Mouse (Mus musculus) lung, embryonic 15.5 days (tissue): ENCODE results near the gene Clca4b. TPM values are rescaled to one million over a fixed set of nuclear protein-coding genes. Genes with fewer than 3 reads are reported as not detected.
"Not testable (repeated sequence)": the region's sequence is repeated elsewhere in the genome, so short reads cannot be mapped to it uniquely, and the experiment has no call there.

Experiments
- ATAC-seq: fragments of 200-750 bp; cut with Nextera tagmentation; 2 replicates; pipeline ENCODE4 v1.8.0; 2017; ENCODE audit warnings: moderate number of reproducible peaks, borderline replicate concordance; ENCODE audit not compliant: low FRiP score, low TSS enrichment; ENCODE audit errors: extremely low read depth
- H3K27ac ChIP-seq: fragments of 300-500 bp; sonication (generic); 2 replicates; pipeline ENCODE4 v1.5.1; 2015; ENCODE audit warnings: moderate library complexity, mild to moderate bottlenecking, inconsistent platforms
- H3K27me3 ChIP-seq: fragments of 300-500 bp; sonication (generic); 2 replicates; pipeline ENCODE4 v1.6.1; 2015; ENCODE audit warnings: inconsistent platforms
- H3K36me3 ChIP-seq: fragments of 300-500 bp; sonication (generic); 2 replicates; pipeline ENCODE4 v1.6.1; 2015; ENCODE audit warnings: inconsistent platforms
- H3K4me1 ChIP-seq: fragments of 300-500 bp; sonication (generic); 2 replicates; pipeline ENCODE4 v1.6.1; 2015; ENCODE audit warnings: inconsistent platforms
- H3K4me2 ChIP-seq: fragments of 300-500 bp; sonication (generic); 2 replicates; pipeline ENCODE4 v1.6.1; 2015; ENCODE audit warnings: inconsistent platforms, mild to moderate bottlenecking, moderate library complexity
- H3K4me3 ChIP-seq: fragments of 300-500 bp; sonication (generic); 2 replicates; pipeline ENCODE4 v1.5.1; 2015; ENCODE audit warnings: mild to moderate bottlenecking, inconsistent platforms
- H3K9ac ChIP-seq: fragments of 300-500 bp; sonication (generic); 2 replicates; pipeline ENCODE4 v1.6.1; 2015; ENCODE audit warnings: inconsistent platforms
- H3K9me3 ChIP-seq: fragments of 300-500 bp; sonication (generic); 2 replicates; pipeline ENCODE4 v1.6.1; 2016; ENCODE audit warnings: inconsistent platforms
- WGBS: fragments of 180-500 bp; shearing (Covaris S2); methylation state at CpG from one replicate; pipeline ENCODE4 v1.1.7; 2015; 5-methylcytosine and 5-hydroxymethylcytosine counted together
- polyA plus RNA-seq: library from polyadenylated mRNA; unstranded; fragments of >200 nt; fragmentation: Nextera tagmentation; extraction: Ambion mirVana; gene quantifications from 2 replicates; pipeline ENCODE4 v1.2.1, GENCODE M21; 2015

Clca4b gene
- polyA plus RNA-seq = not detected in 2 replicates

DNA sequence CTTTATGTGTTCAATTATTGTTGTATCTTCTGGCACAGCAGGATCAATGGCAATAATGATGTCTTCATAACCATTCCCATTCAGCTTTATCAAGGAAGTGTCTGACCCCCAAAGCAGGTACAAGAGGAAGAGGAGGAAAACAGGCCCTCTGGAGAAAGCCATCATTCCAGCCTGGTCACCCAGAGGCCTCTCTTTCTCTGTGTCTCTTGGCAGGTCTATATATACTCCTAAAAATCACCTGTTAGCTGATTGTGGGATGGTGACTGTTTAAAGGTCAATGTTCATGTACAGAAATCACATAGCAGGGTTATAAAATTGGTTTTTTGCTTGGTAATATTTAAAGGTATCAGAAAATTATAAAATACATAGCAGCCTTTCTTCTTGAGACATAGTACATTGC is at the start of gene Clca4b:
Clca4b (minus strand) TSS at position 195 of the 400 bp plus-strand sequence.
- Histone ChIP-seq H3K9me3 (no peaks in the 10 kb centered on the region), H3K27me3 (no peaks in the 10 kb centered on the region), H3K36me3 (no peaks in the 10 kb centered on the region), H3K27ac (no peak within 1 kb of the TSS), H3K4me2 (no peak within 1 kb of the TSS), H3K9ac (no peak within 1 kb of the TSS), H3K4me1 (no peaks in the 10 kb centered on the region), H3K4me3 (no peak within 1 kb of the TSS)
- no peak for ATAC-seq

DNA sequence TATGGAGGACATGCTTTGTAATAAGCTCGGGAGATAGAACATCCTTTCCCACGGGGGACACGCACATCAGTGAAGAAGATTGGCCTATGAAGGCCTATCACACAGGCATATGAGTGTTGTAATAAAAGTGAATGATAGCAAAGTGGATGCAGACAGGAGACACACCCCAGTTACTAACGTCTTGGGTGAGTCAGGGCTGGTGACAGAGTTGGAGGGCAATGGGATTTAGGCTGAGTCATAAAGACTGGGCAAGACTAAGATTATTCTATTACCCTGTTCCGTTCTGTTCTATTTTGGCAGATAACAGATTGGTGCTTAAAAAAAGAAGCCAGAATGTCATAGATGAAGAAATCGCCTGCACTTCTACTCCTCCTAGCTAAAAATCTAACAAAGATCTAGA is 48.2 kb upstream of the Clca4b start:
- Histone ChIP-seq H3K27me3 (peaks cover 16% of the 10 kb centered on the region), H3K9me3 (no peaks in the 10 kb centered on the region)
- ATAC-seq = no peak

DNA sequence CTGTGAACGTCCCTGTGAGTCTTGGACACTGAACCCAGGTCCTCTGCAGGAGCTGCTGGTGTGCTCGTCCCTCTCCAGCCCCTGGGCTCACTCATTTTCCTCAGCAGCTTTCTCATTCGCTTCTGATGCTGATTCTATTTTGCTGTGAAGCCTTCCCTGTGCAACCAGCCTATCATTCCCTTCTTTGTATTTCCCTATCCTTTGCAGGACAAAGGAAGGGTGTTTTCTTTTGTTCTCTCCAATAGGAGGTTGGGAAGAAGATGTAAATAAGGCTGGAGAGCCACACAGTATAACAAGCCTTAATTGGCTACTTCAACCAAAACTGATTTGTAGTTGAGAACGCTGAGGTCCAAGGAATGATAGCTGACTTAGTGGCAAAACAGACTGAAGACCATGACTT is 45.3 kb upstream of the Clca4b start:
- 52% methylated on average over 4 of the region's 4 CpGs for WGBS
- Histone ChIP-seq H3K4me2 (no peak overlapping the region), H3K27me3 (peaks cover 13% of the 10 kb centered on the region), H3K36me3 (no peaks in the 10 kb centered on the region), H3K27ac (no peak overlapping the region), H3K9ac (no peak overlapping the region), H3K9me3 (no peaks in the 10 kb centered on the region), H3K4me1 (no peaks in the 10 kb centered on the region), H3K4me3 (no peak overlapping the region)
- ATAC-seq = no peak

More for the DNA sequence above, 48.2 kb upstream of the Clca4b start:
- Histone ChIP-seq H3K4me3 (no peak overlapping the region), H3K4me2 (no peak overlapping the region), H3K9ac (no peak overlapping the region), H3K36me3 (no peaks in the 10 kb centered on the region), H3K27ac (no peak overlapping the region), H3K4me1 (no peaks in the 10 kb centered on the region)
- 83% methylated on average over 6 of the region's 6 CpGs for WGBS

DNA sequence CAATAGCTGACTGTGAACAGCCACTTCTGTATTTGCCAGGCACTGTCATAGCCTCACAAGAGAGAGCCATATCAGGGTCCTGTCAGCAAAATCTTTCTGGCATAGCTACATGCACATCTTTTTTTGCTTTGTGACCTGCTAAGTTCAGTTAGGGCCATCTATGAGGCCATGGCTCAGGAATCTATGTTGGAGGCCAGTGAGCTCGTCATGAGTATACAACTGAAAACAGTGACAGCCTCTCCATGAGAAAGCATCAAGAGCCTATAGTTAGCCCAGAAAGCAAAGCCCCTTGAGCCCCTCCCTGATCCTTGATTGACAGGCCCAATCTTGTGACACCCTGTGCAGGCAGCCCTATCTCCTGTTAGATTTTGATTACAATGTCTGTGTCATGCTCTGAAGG is 43.8 kb upstream of the Clca4b start:
- WGBS = 60% methylated on average over 1 of the region's 1 CpGs
- Histone ChIP-seq H3K27ac (no peak overlapping the region), H3K9me3 (no peaks in the 10 kb centered on the region), H3K9ac (no peak overlapping the region), H3K4me3 (no peak overlapping the region), H3K27me3 (peaks cover 10% of the 10 kb centered on the region), H3K4me2 (no peak overlapping the region), H3K36me3 (no peaks in the 10 kb centered on the region), H3K4me1 (no peaks in the 10 kb centered on the region)
- no peak for ATAC-seq

DNA sequence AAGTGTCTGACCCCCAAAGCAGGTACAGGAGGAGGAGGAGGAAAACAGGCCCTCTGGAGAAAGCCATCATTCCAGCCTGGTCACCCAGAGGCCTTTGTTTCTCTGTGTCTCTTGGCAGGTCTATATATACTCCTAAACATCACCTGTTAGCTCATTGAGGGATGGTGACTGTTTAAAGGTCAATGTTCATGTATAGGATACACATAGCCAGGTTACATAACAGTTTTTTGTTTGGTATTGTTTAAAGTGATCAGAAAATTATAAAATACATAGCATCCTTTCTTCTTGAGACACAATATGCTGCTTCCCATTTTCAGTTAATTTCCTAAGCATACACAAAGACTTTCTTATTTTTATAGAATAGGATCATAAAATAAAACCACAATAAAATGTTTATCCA is 42.6 kb upstream of the Clca4b start, which contains the start of gene Clca4a:
Clca4a (minus strand) TSS at position 101 of the 400 bp plus-strand sequence.
- Histone ChIP-seq H3K27me3 (peaks cover 13% of the 10 kb centered on the region), H3K4me3 (no peak within 1 kb of the TSS), H3K4me1 (no peaks in the 10 kb centered on the region), H3K9ac (no peak within 1 kb of the TSS), H3K27ac (no peak within 1 kb of the TSS), H3K9me3 (no peaks in the 10 kb centered on the region), H3K36me3 (no peaks in the 10 kb centered on the region), H3K4me2 (no peak within 1 kb of the TSS)
- no peak for ATAC-seq

DNA sequence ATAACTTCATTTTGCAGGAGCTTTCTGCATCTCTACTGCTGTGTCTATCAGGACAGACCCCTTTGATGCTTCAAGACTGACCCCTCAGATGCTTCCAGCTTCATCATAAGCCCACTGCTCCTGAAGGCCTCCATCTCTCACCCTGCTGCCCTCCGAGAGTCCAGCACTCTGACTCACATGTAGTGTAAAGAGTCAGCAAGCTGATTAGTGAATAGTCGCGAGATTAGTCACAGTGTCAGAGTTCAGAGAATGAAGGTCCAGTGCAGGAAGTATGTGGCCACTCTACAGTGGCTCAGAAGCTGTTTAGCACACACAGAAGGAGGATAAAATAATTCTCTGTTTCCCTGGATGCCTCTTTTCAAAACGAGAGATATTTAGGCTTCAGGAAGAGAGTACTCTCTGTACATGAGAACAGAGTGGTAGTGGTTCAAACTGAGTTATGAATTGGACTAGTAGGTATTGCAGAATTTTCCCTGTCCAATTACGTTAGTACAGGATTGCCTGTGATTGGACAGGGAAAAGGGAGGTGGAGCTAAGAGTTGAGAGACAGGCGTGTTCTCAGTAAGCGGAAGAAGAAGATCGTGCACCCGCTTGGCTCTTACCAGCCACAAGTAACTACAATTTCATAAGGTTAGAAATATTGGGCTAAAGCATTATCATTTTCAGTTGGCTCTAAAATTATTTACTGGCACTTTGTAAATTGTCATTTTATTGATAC is 39.4 kb upstream of the Clca4b start:
- Histone ChIP-seq H3K4me1 (no peaks in the 10 kb centered on the region), H3K9ac (no peak overlapping the region), H3K9me3 (no peaks in the 10 kb centered on the region), H3K36me3 (no peaks in the 10 kb centered on the region), H3K27me3 (peaks cover 13% of the 10 kb centered on the region; the same call in 1 of the 2 replicates), H3K4me3 (no peak overlapping the region), H3K27ac (no peak overlapping the region), H3K4me2 (no peak overlapping the region)
- 76% methylated on average over 9 of the region's 9 CpGs for WGBS
- no peak for ATAC-seq

DNA sequence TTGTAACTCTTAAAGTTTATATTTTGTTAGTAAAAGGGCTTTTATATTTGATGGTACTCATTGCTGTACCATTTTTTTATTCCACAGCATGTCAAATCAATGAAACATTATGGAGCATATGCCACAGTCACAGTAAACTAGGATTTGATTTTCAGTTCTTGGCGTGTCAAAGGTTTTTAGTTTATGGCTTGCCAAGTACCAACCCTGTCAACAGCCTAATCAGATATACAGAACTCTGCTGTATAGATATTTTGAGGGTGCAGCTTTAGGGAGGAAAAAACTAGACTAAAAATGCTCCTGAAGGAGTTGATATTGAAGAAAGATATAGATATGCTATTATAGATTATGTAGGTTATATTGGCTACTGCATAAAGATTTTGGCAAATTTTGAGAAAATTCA is 37.4 kb upstream of the Clca4b start:
- H3K27me3 ChIP-seq = peaks cover 3% of the 10 kb centered on the region; the same call in 1 of the 2 replicates
- H3K9ac ChIP-seq = no peak overlapping the region
- no peaks in the 10 kb centered on the region for H3K36me3 ChIP-seq
- WGBS = 74% methylated on average over 1 of the region's 1 CpGs
- H3K4me3 ChIP-seq = no peak overlapping the region
- ATAC-seq = no peak
- no peaks in the 10 kb centered on the region for H3K4me1 ChIP-seq
- no peak overlapping the region for H3K27ac ChIP-seq
- no peaks in the 10 kb centered on the region for H3K9me3 ChIP-seq
- H3K4me2 ChIP-seq = no peak overlapping the region

DNA sequence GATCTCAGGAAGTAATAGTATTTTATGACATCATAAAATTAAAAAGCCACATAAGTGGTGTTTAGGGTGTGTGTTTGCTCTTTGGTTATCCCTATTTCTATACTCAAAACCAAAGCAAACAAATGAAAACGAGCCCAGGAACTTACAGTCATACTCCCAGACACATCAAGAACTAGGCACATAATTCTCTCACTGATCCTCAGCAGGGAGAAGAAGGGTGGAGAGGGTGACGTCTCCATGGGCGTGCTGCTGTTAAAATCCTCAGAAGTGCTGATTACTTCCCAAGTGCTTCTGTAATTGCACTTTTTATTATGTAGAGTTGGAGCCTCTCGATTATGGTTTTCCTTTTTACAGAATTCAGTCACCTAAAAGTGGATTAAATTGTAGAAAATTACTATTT is 33.7 kb upstream of the Clca4b start:
- H3K27me3 ChIP-seq = peaks cover 3% of the 10 kb centered on the region; the same call in 1 of the 2 replicates
- no peak overlapping the region for H3K4me3 ChIP-seq
- H3K27ac ChIP-seq = no peak overlapping the region
- H3K9me3 ChIP-seq = no peaks in the 10 kb centered on the region
- no peak overlapping the region for H3K9ac ChIP-seq
- no peaks in the 10 kb centered on the region for H3K4me1 ChIP-seq
- 52% methylated on average over 4 of the region's 4 CpGs for WGBS
- no peak for ATAC-seq
- H3K4me2 ChIP-seq = no peak overlapping the region
- no peaks in the 10 kb centered on the region for H3K36me3 ChIP-seq

DNA sequence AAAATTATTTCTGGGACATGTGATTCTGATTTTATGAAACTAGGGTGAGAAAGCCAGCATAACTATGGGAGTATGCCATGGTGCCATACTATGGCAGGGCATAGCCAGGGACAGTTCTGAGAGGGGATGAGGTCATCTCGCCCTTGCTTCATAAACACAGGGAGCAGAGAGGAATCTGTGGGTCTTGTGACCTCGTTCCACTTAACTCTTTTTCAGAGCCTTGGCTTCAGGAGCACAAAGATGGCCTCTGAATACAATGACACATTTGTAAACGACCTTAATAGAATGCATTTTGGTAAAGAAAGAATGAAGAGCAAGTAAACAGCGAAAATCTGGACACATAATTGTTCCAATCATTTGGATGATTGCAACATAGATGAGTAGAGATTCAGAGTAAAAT is 18.5 kb upstream of the Clca4b start:
- 59% methylated on average over 4 of the region's 4 CpGs for WGBS
- no peaks in the 10 kb centered on the region for H3K9me3 ChIP-seq
- H3K27me3 ChIP-seq = no peaks in the 10 kb centered on the region
- H3K4me2 ChIP-seq = no peak overlapping the region
- ATAC-seq = no peak
- H3K9ac ChIP-seq = no peak overlapping the region
- H3K4me1 ChIP-seq = no peaks in the 10 kb centered on the region
- no peak overlapping the region for H3K4me3 ChIP-seq
- no peaks in the 10 kb centered on the region for H3K36me3 ChIP-seq
- H3K27ac ChIP-seq = no peak overlapping the region

DNA sequence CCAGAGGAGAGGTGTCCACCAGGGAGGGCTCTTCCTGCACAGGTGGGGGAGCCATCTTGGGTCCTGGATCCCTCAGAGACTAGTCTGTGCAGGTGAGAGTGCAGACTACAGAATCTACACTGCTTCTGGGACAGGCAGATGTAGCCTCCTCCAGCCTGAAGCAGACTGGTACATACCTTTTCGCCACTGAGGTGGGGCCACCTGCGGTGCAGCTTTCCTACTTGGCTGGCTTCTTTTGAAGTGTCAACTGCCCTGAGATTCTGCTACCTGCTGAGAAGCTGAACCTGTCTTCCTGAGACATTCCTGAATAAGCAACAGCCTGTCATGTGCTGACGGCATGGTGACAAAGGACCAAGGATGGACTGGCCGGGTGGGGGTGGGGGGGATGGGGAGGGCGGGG is 15.0 kb upstream of the Clca4b start:
- 25% methylated on average over 5 of the region's 5 CpGs for WGBS
- H3K9me3 ChIP-seq, H3K27me3 ChIP-seq, H3K4me3 ChIP-seq, ATAC-seq, H3K36me3 ChIP-seq, H3K4me2 ChIP-seq, H3K9ac ChIP-seq, H3K4me1 ChIP-seq, H3K27ac ChIP-seq: not testable (repeated sequence)

DNA sequence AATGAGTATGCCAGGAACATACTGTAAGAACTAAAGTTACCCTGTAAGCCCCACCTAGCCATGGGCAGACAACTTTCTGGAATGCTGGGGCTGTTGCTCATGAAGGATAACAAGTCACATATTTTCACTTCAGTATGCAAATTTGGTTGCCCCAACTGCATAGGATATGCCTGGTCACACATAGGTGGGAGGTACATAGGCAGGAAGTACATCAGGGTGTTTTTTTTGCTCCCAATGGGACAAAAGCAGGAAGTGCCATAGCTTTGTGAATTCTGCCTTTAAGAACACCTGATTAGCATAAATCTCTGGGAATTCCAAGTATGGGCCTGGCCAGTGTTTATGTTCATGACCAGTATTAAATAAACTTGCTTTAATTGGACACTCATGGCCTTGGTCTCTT is 1.3 kb upstream of the Clca4b start:
- H3K27ac ChIP-seq, H3K4me1 ChIP-seq, H3K9me3 ChIP-seq, H3K4me2 ChIP-seq, H3K9ac ChIP-seq, H3K36me3 ChIP-seq, ATAC-seq, H3K27me3 ChIP-seq, H3K4me3 ChIP-seq: not testable (repeated sequence)

DNA sequence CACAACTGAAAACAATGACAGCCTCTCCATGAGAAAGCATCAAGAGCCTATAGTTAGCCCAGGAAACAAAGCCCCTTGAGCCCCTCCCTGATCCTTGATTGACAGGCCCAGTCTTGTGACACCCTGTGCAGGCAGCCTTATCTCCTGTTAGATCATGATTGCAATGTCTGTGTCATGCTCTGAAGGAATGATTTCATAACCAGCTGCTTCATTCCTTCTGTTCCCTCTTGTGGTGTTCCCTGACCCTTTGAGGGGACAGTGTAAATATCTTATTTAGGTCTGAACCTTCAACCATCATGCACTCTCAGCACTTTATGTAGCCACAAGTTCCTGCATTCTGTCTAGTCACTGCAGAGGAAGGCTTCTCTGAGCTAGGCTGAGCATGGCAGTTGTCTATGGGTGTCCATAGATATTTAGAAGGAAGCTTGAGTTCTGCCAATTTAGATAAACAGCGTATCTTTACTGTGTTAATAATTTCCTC is 722 bp upstream of the Clca4b start:
- no peaks in the 10 kb centered on the region for H3K4me1 ChIP-seq
- no peak overlapping the region for H3K9ac ChIP-seq
- H3K4me2 ChIP-seq = no peak overlapping the region
- H3K27ac ChIP-seq = no peak overlapping the region
- no peak overlapping the region for H3K4me3 ChIP-seq
- H3K27me3 ChIP-seq = no peaks in the 10 kb centered on the region
- no peaks in the 10 kb centered on the region for H3K9me3 ChIP-seq
- 92% methylated on average over 1 of the region's 1 CpGs for WGBS
- no peak for ATAC-seq
- no peaks in the 10 kb centered on the region for H3K36me3 ChIP-seq

DNA sequence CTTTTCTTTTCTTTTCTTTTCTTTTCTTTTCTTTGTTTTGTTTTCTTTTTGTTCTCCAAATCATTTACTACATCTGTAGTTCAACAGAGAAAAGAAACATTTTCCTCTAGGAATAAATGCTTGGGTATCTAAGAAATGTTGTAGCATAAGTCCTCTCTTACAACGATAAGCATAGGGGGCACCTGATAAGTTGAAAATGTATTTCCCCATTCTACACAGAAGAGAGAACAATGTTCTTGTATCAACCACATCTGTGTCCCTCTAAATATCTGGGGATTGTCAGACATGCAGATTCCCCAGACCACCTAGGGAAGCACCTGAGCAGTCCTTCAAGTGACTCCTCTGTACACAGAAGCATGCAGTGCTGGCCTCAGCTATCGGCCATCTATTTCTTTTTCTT is 18.3 kb downstream of the Clca4b start:
- no peak overlapping the region for H3K27ac ChIP-seq
- no peaks in the 10 kb centered on the region for H3K4me1 ChIP-seq
- H3K9ac ChIP-seq = no peak overlapping the region
- H3K36me3 ChIP-seq = no peaks in the 10 kb centered on the region
- no peaks in the 10 kb centered on the region for H3K9me3 ChIP-seq
- no peak overlapping the region for H3K4me3 ChIP-seq
- 89% methylated on average over 2 of the region's 2 CpGs for WGBS
- H3K4me2 ChIP-seq = no peak overlapping the region
- no peak for ATAC-seq
- H3K27me3 ChIP-seq = no peaks in the 10 kb centered on the region
